Mouse (Mus musculus) cerebellum, postnatal 10 days (tissue): ENCODE data around the gene Gm49369.
"Not testable (repeated sequence)": the region's sequence is repeated elsewhere in the genome, so short reads cannot be mapped to it uniquely, and the experiment has no call there.

Experiments
- DNase-seq, 2 experiments: peaks; one replicate each; pipeline ENCODE4 v3.0.0; 2021; ENCODE audit warnings: mixed read lengths in 2 of 2

Gene Gm49369

GRCm38 (mm10) chr7:142382567-142382966, at the start of gene Gm49369:
Gene Gm49369, minus strand, starts transcription at chr7:142382667.
- DNase-seq = no peak

GRCm38 (mm10) chr7:142431106-142431505, 48.6 kb upstream of the Gm49369 start:
- DNase-seq = peak in 1 of 2 experiments; percentile 38

GRCm38 (mm10) chr7:142430160-142430678, 47.8 kb upstream of the Gm49369 start:
- DNase-seq = peak; percentile 81 to 85

- peak; percentile 78 to 79 for DNase-seq
Observed at GRCm38 (mm10) chr7:142428213-142428612, 45.7 kb upstream of the Gm49369 start.

DNA sequence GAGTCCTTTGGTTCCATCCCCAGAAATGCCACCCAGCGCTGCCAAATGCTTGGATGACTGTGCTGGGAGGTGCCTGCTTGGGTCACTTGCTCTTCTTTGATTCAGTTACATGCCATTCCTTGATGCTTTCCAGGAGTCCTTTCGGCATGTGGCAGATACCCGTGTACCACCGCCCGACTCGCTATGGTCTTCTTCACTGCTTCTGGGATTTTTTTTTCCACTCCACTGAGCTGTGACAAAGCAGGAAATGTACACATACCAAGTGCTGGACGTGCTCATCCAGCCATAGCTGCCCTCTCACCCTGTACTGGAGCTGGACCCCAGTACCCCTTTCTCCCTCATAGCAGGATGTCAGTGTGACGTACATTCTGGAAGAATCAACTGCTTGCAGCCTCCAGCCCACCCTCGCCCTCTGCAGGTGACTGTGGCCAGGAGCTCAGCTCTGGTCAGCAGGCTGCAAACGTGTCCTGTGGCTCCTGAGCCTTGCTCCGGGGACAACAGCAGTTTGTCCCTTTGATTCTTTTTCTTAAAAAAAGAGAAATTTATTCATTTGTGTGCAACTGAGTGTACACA, 43.3 kb upstream of the Gm49369 start:
- DNase-seq = peak; percentile 67 to 72

DNA sequence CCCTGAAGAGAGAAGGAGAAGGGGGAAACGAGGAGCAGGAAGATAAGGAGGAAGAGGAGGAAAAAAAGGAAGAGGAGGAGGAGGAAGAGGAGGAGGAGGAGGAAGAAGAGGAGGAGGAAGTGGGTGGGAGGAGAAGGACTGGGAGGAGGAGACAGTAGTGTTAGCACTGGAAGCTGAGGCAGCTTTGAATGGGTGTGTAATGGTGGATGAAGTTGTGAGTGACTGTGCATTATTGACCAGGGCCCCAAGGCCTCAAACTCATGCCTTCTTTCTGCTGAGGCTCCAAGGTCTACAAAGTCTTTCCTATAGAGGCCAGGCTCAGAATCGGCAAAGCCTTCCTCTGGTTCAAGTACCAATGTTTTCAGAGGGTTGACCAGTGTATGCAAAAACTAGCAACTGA, 39.4 kb upstream of the Gm49369 start:
- DNase-seq = no peak

- DNase-seq = no peak
Observed at GRCm38 (mm10) chr7:142419887-142420286, 37.4 kb upstream of the Gm49369 start.

GRCm38 (mm10) chr7:142418679-142419078, 36.2 kb upstream of the Gm49369 start:
- DNase-seq = no peak

DNA sequence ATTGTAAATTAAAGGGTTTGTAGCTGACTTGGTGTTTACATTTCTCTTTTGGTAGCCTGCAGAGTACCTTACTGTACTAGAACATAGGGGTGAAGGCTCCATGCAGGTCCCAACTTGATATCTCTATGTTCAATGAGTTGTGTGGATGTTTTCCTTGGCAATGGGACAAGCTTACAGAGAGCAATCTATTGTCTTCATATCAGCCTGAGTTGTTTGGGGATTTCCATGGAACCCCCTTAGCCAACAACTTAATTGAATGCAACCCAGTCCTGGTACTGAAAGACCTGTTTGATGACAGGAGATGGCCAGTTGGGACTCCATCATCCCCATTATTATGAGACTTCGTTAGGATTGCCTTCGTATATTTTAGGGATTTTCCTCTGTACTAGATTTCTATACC, 35.6 kb upstream of the Gm49369 start:
- no peak for DNase-seq

GRCm38 (mm10) chr7:142416225-142416624, 33.8 kb upstream of the Gm49369 start:
- no peak for DNase-seq

DNA sequence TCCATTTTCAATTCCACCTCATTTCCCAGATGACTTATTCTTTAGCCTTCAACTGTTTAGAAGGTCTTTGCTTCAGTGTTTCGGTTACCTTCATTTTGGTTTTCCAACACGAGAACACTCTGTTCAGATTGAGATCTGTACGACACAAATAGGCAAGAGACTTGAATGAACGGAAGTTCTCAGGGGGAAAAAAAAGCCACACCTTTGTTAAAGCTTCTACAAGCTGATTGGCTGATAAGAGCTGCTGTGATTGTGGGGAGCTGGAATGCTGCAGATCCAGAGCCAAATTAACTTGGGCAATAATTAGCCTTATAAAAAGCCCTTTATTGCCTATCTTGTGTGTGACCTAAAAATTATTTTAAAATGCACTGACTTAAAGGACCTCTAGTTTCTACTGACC, 32.8 kb upstream of the Gm49369 start:
- no peak for DNase-seq

GRCm38 (mm10) chr7:142413285-142413684, 30.8 kb upstream of the Gm49369 start:
- no peak for DNase-seq

DNA sequence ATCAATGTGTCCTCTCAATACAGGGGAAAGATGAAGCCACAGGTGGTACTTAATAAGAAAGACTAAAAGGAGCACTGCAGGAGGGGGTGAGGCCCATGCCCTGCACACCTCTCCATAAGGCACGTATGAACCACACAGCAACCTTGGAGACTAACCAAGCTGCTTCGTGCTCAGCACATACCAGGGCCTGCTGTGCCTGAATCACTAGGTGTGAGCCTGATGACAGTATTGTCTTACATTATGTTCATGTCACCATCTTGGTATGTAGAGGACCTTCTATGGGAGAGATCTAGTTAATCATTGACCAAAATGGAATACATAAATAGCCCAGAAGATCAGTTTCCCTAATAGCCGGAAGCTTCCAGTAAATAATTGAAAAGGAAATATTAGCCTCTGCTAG, 27.1 kb upstream of the Gm49369 start:
- DNase-seq = no peak

DNA sequence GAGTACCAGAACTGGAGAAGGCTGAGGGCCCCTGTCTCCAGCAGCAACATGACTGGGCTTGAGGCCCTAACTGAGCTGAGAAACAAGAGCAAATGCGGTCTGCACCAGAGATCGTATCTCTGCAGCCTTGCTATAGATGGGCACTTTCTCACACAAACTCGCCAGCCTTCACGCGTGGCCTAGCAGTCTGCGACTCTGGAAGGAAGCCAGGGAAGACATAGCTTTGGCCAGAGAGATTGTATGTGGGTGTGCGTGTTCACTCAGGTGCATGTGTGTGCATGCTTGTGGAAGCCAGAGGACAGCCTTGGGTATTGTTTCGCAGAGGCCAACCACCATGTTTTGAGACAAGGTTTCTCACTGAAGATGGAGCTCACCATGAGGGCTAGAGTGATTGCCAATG, 26.2 kb upstream of the Gm49369 start:
- DNase-seq = peak; percentile 53 to 55

- DNase-seq = no peak
Observed at GRCm38 (mm10) chr7:142407935-142408334, 25.5 kb upstream of the Gm49369 start.

- DNase-seq = not testable (repeated sequence)
Observed at GRCm38 (mm10) chr7:142405134-142405533, 22.7 kb upstream of the Gm49369 start.

DNA sequence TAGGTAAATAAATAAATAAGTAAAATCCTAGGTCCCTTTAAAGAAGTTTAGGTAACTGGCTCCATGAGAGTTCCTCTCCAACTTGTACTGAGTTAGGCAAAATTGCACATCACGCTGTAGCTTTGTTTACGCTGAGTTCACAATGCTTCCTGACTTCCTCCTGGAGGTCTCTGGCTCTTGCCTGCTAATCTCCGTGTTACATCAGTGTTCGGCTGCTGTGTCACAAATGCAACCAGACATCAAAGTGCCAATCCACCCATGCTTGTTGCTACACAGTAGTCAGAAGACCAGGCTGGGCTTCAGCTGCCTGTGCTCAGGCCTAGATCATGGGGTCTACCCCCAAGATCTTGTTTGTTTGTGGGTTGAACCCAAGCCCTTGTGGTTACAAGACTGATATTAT, 21.1 kb upstream of the Gm49369 start:
- DNase-seq = no peak

DNA sequence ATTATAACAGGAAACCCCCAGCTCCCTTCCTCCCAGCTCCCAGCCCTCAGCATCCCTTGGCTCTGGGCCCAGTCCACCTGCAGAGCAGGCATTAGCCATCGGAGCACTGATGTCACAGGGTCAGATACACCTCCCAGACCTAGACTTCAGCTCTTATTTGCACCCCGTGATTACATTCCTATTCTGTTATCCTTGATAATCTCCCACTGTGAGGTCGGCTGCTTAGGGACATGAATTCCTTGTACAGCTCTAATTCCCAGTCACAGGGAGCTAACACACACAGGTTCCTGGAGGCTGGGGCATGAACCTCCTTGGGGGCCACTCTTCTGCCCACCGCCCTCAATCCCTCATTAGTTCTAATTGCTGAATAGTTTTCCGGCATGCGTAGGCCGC, 18.3 kb upstream of the Gm49369 start:
- peak; percentile 34 to 41 for DNase-seq

- DNase-seq = no peak
Observed at GRCm38 (mm10) chr7:142400112-142400749, 17.8 kb upstream of the Gm49369 start.

- DNase-seq = no peak
Observed at GRCm38 (mm10) chr7:142399250-142399649, 16.8 kb upstream of the Gm49369 start.

- no peak for DNase-seq
Observed at GRCm38 (mm10) chr7:142398052-142398451, 15.6 kb upstream of the Gm49369 start.

DNA sequence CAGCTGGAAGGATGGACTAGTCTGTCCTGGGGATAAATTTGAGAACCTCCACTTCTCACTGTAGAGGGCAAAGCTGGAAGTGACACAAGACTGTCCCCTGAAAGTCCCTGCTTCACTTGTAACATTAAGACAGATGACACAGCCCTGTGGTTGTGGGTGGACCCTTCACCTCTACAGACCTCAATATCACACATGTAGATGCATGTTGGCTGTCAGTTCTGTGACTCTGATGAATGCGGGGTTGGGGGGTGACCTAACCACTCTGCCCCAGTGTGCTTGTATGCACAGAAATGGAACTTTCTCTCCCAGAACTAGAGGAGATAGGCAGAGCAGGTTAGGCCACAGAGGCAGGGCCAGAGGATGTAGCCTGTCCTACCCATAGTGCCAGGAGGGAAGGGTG, 14.1 kb upstream of the Gm49369 start:
- DNase-seq = no peak

DNA sequence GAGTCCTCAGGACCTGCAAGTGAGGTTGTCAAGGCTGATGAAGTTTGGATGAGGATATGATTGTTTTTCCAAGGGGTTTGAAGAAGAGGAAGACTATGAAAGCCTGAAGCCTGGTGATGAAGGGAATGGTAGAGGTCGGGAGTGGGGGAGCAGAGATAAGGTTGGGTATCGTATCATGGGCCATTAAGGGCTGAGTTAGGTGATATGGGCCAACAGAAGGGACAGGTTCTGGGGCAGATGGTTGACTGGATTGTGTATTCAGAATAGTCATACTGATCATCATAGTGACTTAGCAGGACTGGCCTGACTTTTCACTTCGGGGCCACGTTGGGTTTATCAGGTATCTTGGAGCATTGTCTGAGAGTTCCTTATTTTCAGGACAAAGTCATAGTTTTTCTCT, 13.0 kb upstream of the Gm49369 start:
- DNase-seq = no peak
